Comparison of ENCODE assay signal across 15 mouse cellular contexts in genomic region chr13:97053844-97054243, GRCm38 (mm10). TPM values are rescaled to one million over a fixed set of nuclear protein-coding genes. Genes with fewer than 3 reads are reported as not detected.
A peak's percentile ranks its signal among the peaks of the same experiment; 100 is the strongest.
DNase-seq lines count a peak whose midpoint lies in the region; ATAC-seq and TF ChIP-seq lines count a peak whose summit lies in the region.
"Had no signal": no experiment of that assay in that cellular context is flagged by ENCODE, and none has a peak within 500 bp of the region (broad histone marks: within the 10 kb centered on the region; RNA-seq: fewer than 3 reads in every experiment).

No protein-coding gene starts in this region.

- TF ChIP-seq CTCF in stomach, postnatal 0 days (IDR thresholded peaks at IDR 0.05; ENCODE audit: low read depth): no peak
- TF ChIP-seq CTCF in heart, postnatal 0 days (IDR thresholded peaks at IDR 0.05; ENCODE audit: low read depth): no peak
- TF ChIP-seq CTCF in testis, adult 2 months (IDR thresholded peaks at IDR 0.05; ENCODE audit: control insufficient read depth, insufficient read depth, insufficient replicate concordance, low read depth, low read length): no peak

- no peaks in the 10 kb centered on the region for H3K36me3 ChIP-seq in heart, embryonic 12.5 days
- H3K36me3 ChIP-seq in stomach, embryonic 15.5 days: no peaks in the 10 kb centered on the region
- no peaks in the 10 kb centered on the region for H3K36me3 ChIP-seq in stomach, postnatal 0 days (ENCODE audit: control insufficient read depth, insufficient read depth, low read length)
- no peaks in the 10 kb centered on the region for H3K36me3 ChIP-seq in heart, postnatal 0 days (replicated peaks; ENCODE audit: control insufficient read depth, insufficient read depth, low read length)
- H3K36me3 ChIP-seq in testis, adult 2 months (ENCODE audit: control insufficient read depth, insufficient read depth, low read length): no peaks in the 10 kb centered on the region
- no peaks in the 10 kb centered on the region for H3K36me3 ChIP-seq in forebrain, embryonic 10.5 days (replicated peaks)
- H3K36me3 ChIP-seq: liver, embryonic 13.5 days; midbrain, embryonic 13.5 days had no signal

- H3K9me3 ChIP-seq in heart, embryonic 12.5 days (replicated peaks): no peaks in the 10 kb centered on the region
- H3K9me3 ChIP-seq in stomach, embryonic 15.5 days: no peaks in the 10 kb centered on the region
- H3K9me3 ChIP-seq in stomach, postnatal 0 days (ENCODE audit: control insufficient read depth, low read length): no peaks in the 10 kb centered on the region
- H3K9me3 ChIP-seq in heart, postnatal 0 days (replicated peaks; ENCODE audit: control insufficient read depth, low read length): no peaks in the 10 kb centered on the region
- no peaks in the 10 kb centered on the region for H3K9me3 ChIP-seq in forebrain, embryonic 10.5 days
- H3K9me3 ChIP-seq: liver, embryonic 13.5 days; midbrain, embryonic 13.5 days had no signal

- no peak overlapping the region for H3K4me3 ChIP-seq in heart, embryonic 12.5 days
- H3K4me3 ChIP-seq in stomach, embryonic 15.5 days (replicated peaks): no peak overlapping the region
- no peak overlapping the region for H3K4me3 ChIP-seq in stomach, postnatal 0 days (ENCODE audit: low read depth, low read length)
- H3K4me3 ChIP-seq in heart, postnatal 0 days (ENCODE audit: low read depth, low read length): no peak overlapping the region
- H3K4me3 ChIP-seq in testis, adult 2 months (ENCODE audit: control insufficient read depth, low read depth, low read length): peak overlapping the region; percentile 62
- no peak overlapping the region for H3K4me3 ChIP-seq in forebrain, embryonic 10.5 days
- H3K4me3 ChIP-seq: liver, embryonic 13.5 days; midbrain, embryonic 13.5 days had no signal

- DNase-seq in heart, adult 11 months: peak; percentile 92
- no peak for DNase-seq in stomach, postnatal 0 days (ENCODE audit: low spot score)
- peak; percentile 20 for DNase-seq in heart, postnatal 0 days (ENCODE audit: low spot score)
- no peak for DNase-seq in ovary, adult 18-20 months (ENCODE audit: low spot score)
- no peak for DNase-seq in forebrain, embryonic 10.5 days (ENCODE audit: extremely low spot score, low spot score)
- DNase-seq: forebrain, postnatal 0 days; liver, embryonic 13.5 days had no signal

- WGBS in heart, embryonic 12.5 days: 68% methylated on average over 8 of the region's 8 CpGs
- 70% methylated on average over 8 of the region's 8 CpGs for WGBS in stomach, embryonic 15.5 days
- WGBS in stomach, postnatal 0 days: 57% methylated on average over 8 of the region's 8 CpGs
- WGBS in heart, postnatal 0 days: 33% methylated on average over 8 of the region's 8 CpGs
- 89% methylated on average over 8 of the region's 8 CpGs for WGBS in forebrain, embryonic 10.5 days

- no peaks in the 10 kb centered on the region for H3K27me3 ChIP-seq in heart, embryonic 12.5 days (replicated peaks)
- H3K27me3 ChIP-seq in stomach, embryonic 15.5 days (replicated peaks): no peaks in the 10 kb centered on the region
- no peaks in the 10 kb centered on the region for H3K27me3 ChIP-seq in stomach, postnatal 0 days (ENCODE audit: control insufficient read depth, insufficient read depth, low read length)
- H3K27me3 ChIP-seq in heart, postnatal 0 days (ENCODE audit: control insufficient read depth, insufficient read depth, low read length): no peaks in the 10 kb centered on the region
- H3K27me3 ChIP-seq in testis, adult 2 months (ENCODE audit: control insufficient read depth, insufficient read depth, low read length): no peaks in the 10 kb centered on the region
- H3K27me3 ChIP-seq in forebrain, embryonic 10.5 days (ENCODE audit: poor library complexity, severe bottlenecking): no peaks in the 10 kb centered on the region
- H3K27me3 ChIP-seq: midbrain, embryonic 13.5 days had no signal

- no peak for TF ChIP-seq EP300 in stomach, postnatal 0 days (optimal IDR thresholded peaks at IDR 0.05)
- no peak for TF ChIP-seq EP300 in heart, postnatal 0 days (IDR thresholded peaks at IDR 0.05; ENCODE audit: low read depth)

- H3K9ac ChIP-seq in heart, embryonic 12.5 days: no peak overlapping the region
- H3K9ac ChIP-seq in stomach, embryonic 15.5 days: no peak overlapping the region
- H3K9ac ChIP-seq in stomach, postnatal 0 days (ENCODE audit: low read length): no peak overlapping the region
- H3K9ac ChIP-seq in heart, postnatal 0 days (replicated peaks; ENCODE audit: low read depth, low read length): no peak overlapping the region
- H3K9ac ChIP-seq: forebrain, postnatal 0 days; liver, embryonic 13.5 days; midbrain, embryonic 13.5 days had no signal

- TF ChIP-seq POLR2A in testis, adult 2 months (IDR thresholded peaks at IDR 0.05; ENCODE audit: control insufficient read depth, low read depth, low read length): peak; percentile 24; the same call in 1 of the 2 replicates

- peaks cover 9% of the 10 kb centered on the region; the same call in 1 of the 2 replicates for H3K4me1 ChIP-seq in heart, embryonic 12.5 days (replicated peaks)
- H3K4me1 ChIP-seq in stomach, embryonic 15.5 days: no peaks in the 10 kb centered on the region
- no peaks in the 10 kb centered on the region for H3K4me1 ChIP-seq in stomach, postnatal 0 days (replicated peaks; ENCODE audit: control insufficient read depth, insufficient read depth)
- no peaks in the 10 kb centered on the region for H3K4me1 ChIP-seq in heart, postnatal 0 days (ENCODE audit: control insufficient read depth, insufficient read depth)
- peaks cover 2% of the 10 kb centered on the region; the same call in 1 of the 2 replicates for H3K4me1 ChIP-seq in testis, adult 2 months (ENCODE audit: control insufficient read depth, insufficient read depth, low read length)
- H3K4me1 ChIP-seq in forebrain, embryonic 10.5 days: peaks cover 8% of the 10 kb centered on the region; the same call in 1 of the 2 replicates
- H3K4me1 ChIP-seq: midbrain, embryonic 13.5 days had no signal

- no peak overlapping the region for H3K4me2 ChIP-seq in heart, embryonic 12.5 days
- H3K4me2 ChIP-seq in stomach, embryonic 15.5 days: no peak overlapping the region
- no peak overlapping the region for H3K4me2 ChIP-seq in stomach, postnatal 0 days (replicated peaks; ENCODE audit: low read depth)
- no peak overlapping the region for H3K4me2 ChIP-seq in heart, postnatal 0 days (ENCODE audit: low read depth, low read length)
- H3K4me2 ChIP-seq: liver, embryonic 13.5 days; midbrain, embryonic 13.5 days had no signal

- no peak for ATAC-seq in heart, embryonic 12.5 days (ENCODE audit: insufficient number of reproducible peaks, low FRiP score)
- ATAC-seq in stomach, embryonic 15.5 days (ENCODE audit: insufficient read depth, low FRiP score, low read depth): peak; percentile 18; the same call in 1 of the 2 replicates
- no peak for ATAC-seq in stomach, postnatal 0 days (ENCODE audit: low FRiP score, low TSS enrichment)
- peak; percentile 60; the same call in 1 of the 2 replicates for ATAC-seq in heart, postnatal 0 days (ENCODE audit: insufficient read depth, low read depth)
- ATAC-seq: forebrain, postnatal 0 days; midbrain, embryonic 13.5 days had no signal

- H3K27ac ChIP-seq in heart, embryonic 12.5 days (ENCODE audit: poor library complexity, severe bottlenecking): no peak overlapping the region
- H3K27ac ChIP-seq in stomach, embryonic 15.5 days: no peak overlapping the region
- no peak overlapping the region for H3K27ac ChIP-seq in stomach, postnatal 0 days (replicated peaks)
- no peak overlapping the region for H3K27ac ChIP-seq in heart, postnatal 0 days (ENCODE audit: low read depth)
- H3K27ac ChIP-seq in testis, adult 2 months (ENCODE audit: control insufficient read depth, insufficient read depth, low read depth, low read length): no peak overlapping the region
- H3K27ac ChIP-seq in forebrain, embryonic 10.5 days: no peak overlapping the region
- H3K27ac ChIP-seq: liver, embryonic 13.5 days; midbrain, embryonic 13.5 days had no signal

RNA-seq across cellular contexts. Expression of gene Fam169a, which starts 13.2 kb away (rescaled TPM):
- 12.4 and 12.9 TPM in 2 replicates for polyA plus RNA-seq in heart, embryonic 12.5 days (2016; fragmentation: Nextera tagmentation; extraction: Ambion mirVana)
- 1.9 and 2.5 TPM in 2 replicates for polyA plus RNA-seq in stomach, embryonic 15.5 days (2015; fragmentation: Nextera tagmentation; extraction: Ambion mirVana)
- polyA plus RNA-seq in stomach, postnatal 0 days (2015; fragmentation: Nextera tagmentation; extraction: Ambion mirVana): 0.70 TPM in 2 replicates
- total RNA-seq in heart, postnatal 0 days (2014; rRNA removed; ENCODE audit: low replicate concordance): 2.3 and 3.1 TPM in 2 replicates
- 1.4 and 2.0 TPM in 2 replicates for polyA plus RNA-seq in heart, postnatal 0 days (2015; fragmentation: Nextera tagmentation; extraction: Ambion mirVana)
- polyA plus RNA-seq in testis, adult 2 months (2012; rRNA removed): 4.1 and 4.4 TPM in 2 replicates
- polyA plus RNA-seq in forebrain, embryonic 10.5 days (2016; fragmentation: Nextera tagmentation; extraction: Ambion mirVana): 11.3 and 12.2 TPM in 2 replicates

RNA-seq across cellular contexts. Expression of gene 1700029F12Rik, which starts 19.7 kb away (rescaled TPM):
- polyA plus RNA-seq in heart, embryonic 12.5 days (2016; fragmentation: Nextera tagmentation; extraction: Ambion mirVana): not detected in 2 replicates
- not detected in 2 replicates for polyA plus RNA-seq in stomach, embryonic 15.5 days (2015; fragmentation: Nextera tagmentation; extraction: Ambion mirVana)
- 0.08 TPM in 1 of 2 replicates, not detected in the other for polyA plus RNA-seq in stomach, postnatal 0 days (2015; fragmentation: Nextera tagmentation; extraction: Ambion mirVana)
- total RNA-seq in heart, postnatal 0 days (2014; rRNA removed; ENCODE audit: low replicate concordance): not detected in 2 replicates
- polyA plus RNA-seq in heart, postnatal 0 days (2015; fragmentation: Nextera tagmentation; extraction: Ambion mirVana): not detected in 2 replicates
- 2,075 and 2,753 TPM in 2 replicates for polyA plus RNA-seq in testis, adult 2 months (2012; rRNA removed)
- not detected in 2 replicates for polyA plus RNA-seq in forebrain, embryonic 10.5 days (2016; fragmentation: Nextera tagmentation; extraction: Ambion mirVana)
- total RNA-seq: forebrain, postnatal 0 days; layer of hippocampus, adult 8-10 months had no signal
- polyA plus RNA-seq: C2C12; forebrain, postnatal 0 days; hindbrain, embryonic 11.5 days; liver, embryonic 13.5 days; midbrain, embryonic 13.5 days; stomach, embryonic 14.5 days had no signal

RNA-seq across cellular contexts. Expression of gene Gm6169, which starts 45.2 kb away (rescaled TPM):
- polyA plus RNA-seq in heart, embryonic 12.5 days (2016; fragmentation: Nextera tagmentation; extraction: Ambion mirVana): 1.9 and 3.3 TPM in 2 replicates
- 4.3 and 18.6 TPM in 2 replicates for polyA plus RNA-seq in stomach, embryonic 15.5 days (2015; fragmentation: Nextera tagmentation; extraction: Ambion mirVana)
- polyA plus RNA-seq in stomach, postnatal 0 days (2015; fragmentation: Nextera tagmentation; extraction: Ambion mirVana): 8.5 and 10.2 TPM in 2 replicates
- 0.65 and 1.3 TPM in 2 replicates for total RNA-seq in heart, postnatal 0 days (2014; rRNA removed; ENCODE audit: low replicate concordance)
- 2.1 and 2.5 TPM in 2 replicates for polyA plus RNA-seq in heart, postnatal 0 days (2015; fragmentation: Nextera tagmentation; extraction: Ambion mirVana)
- not detected in 2 replicates for polyA plus RNA-seq in testis, adult 2 months (2012; rRNA removed)
- polyA plus RNA-seq in forebrain, embryonic 10.5 days (2016; fragmentation: Nextera tagmentation; extraction: Ambion mirVana): 0.37 and 1.7 TPM in 2 replicates
- total RNA-seq: forebrain, postnatal 0 days had no signal

Comparison
In these comparisons a context has a peak if more than half of its experiments do, and no peak if none do; other contexts are left out.
1. ATAC-seq: peak in stomach, embryonic 15.5 days (single experiment) and heart, postnatal 0 days (single experiment); none in heart, embryonic 12.5 days (single experiment) and stomach, postnatal 0 days (single experiment).
2. DNase-seq: peak in heart, adult 11 months (single experiment) and heart, postnatal 0 days (single experiment); none in stomach, postnatal 0 days (single experiment), ovary, adult 18-20 months (single experiment) and forebrain, embryonic 10.5 days (single experiment).
3. RNA of gene 1700029F12Rik, which starts 19.7 kb away (polyA plus RNA-seq): 2,075 to 2,753 TPM in testis, adult 2 months; not detected in stomach, embryonic 15.5 days, not detected in heart, embryonic 12.5 days, 0.08 TPM in stomach, postnatal 0 days, not detected in heart, postnatal 0 days and not detected in forebrain, embryonic 10.5 days; every median in the first group is over 1,000 times any median in the second.